Mouse (Mus musculus): ENCODE measurements around the gene Defb38.

The Defb38 gene

DNA sequence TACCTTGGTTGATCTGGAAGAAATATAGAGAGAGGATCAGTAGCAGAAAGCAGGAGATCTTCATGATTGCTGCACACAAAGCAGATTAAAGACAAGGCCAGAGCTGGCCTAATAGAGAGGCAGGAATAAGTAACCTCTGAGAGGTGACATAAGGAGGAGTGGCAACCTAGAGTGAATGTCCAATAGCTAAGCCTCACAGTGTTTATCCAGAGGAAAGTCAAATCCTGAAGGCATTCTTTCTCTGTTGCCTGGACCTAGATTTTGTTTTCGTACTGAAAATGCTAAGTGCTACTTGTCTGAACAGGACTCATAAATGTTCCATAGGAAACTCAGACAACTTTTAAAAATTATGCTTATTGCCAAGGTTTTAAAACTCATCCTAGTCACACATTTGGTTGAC lies at the start of gene Defb38:
TSS of gene Defb38 (minus strand) at position 101 of the 400 bp plus-strand sequence.
- no peak for DNase-seq

DNA sequence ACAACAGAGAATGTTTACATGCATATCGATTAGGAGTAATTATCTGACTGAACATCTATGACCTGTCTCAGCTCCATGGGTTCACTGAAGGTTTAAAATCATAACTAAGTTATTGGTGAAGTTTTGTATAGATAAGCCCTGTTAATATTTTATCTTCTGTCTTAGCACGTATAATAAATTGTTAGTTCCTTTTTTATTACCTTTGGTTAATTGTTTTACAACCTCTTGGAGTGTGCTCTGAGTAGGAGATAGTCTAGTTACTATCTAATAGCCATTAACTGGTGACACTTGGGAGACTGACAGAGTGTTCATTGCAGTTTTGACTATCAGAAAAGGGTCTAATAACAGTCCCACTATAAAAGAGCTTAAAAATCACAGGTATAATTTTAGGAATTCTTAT lies 39.6 kb upstream of the Defb38 start:
- no peak for DNase-seq

- DNase-seq: no peak
These were observed 38.3 kb upstream of the Defb38 start, which contains the start of gene Defb39 for GRCm38 (mm10) chr8:19064710-19065109. Defb39 (minus strand) TSS chr8:19064810.

DNA sequence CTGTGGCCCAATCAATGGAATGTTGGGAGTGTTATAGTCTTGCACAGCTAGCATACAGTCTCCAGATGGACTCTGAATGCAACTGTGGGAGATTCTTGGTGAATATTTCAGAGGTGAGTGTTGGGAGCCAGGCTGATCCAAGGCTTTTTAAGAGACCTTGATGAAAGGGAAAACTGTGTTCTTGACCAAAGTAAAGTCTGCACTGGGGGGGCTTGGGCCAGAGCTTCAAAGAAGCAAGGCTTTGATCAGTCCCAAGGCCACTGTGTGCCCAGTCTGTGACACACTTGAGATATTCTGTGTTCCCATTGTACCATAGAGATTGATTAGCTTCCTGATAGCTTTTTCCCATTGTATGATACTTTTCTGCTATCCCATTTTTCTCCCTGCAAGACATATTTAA lies 36.5 kb upstream of the Defb38 start:
- DNase-seq: no peak

GRCm38 (mm10) chr8:19045242-19045641 lies 18.9 kb upstream of the Defb38 start:
- no peak for DNase-seq
